Mouse (Mus musculus): ENCODE results near the gene Proz.
"Not testable (repeated sequence)": the region's sequence is repeated elsewhere in the genome, so short reads cannot be mapped to it uniquely, and the experiment has no call there.

Proz gene

DNA sequence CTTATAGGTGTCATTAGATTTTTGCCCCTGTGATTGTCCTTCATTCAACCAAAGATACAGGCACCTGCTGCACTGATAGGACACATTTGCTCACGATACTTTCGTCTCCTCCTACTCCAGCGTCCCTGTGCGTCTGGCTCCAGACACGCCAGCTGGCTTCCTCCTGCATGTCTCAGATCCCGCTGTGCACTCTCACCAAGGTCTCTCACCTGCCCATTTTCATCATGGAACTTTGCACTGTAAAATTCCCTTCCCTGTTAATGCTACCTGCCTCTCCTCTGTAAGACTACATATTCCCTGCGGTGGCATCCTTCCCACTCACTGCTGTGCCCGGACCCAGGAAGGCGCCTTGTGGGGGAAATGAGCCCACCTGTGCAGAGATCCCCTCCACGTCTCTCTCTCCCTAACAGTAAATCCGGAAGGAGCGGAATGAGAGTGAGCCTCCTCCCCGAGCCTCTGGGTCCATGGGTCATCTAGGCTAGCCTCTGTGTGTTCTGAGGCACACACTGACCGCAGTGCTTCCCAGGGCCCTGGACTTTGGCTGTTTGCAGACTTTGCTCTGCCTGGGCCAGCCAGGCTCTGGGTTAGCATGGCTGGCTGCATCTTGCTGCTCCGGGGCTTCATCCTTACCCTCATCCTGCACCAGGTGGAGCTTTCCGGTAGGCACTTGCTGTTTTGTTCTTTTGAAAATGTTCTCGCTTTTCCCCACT, at the start of gene Proz:
Gene Proz (plus strand): TSS at position 474 of the 710 bp plus-strand sequence.
- DNase-seq, result no peak

DNA sequence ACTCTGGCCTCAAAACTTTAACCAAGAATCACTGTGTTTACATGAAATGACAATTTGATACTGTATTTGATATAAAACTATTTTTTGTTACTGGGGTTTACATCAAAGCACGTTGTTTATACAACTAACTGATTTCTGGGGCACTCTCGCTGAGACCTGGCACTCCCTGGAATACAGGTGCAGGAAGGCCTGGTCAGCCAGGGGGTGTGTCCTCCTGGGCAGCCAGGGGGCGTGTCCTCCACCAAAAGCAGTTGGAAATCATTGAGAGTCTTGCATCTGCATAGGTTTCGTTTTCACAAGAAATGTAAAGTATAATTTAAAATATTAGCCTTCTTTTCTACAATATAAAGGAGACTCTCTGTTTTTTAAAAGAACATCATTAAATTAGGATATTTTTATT, 41.2 kb upstream of the Proz start:
- no peak for DNase-seq

DNA sequence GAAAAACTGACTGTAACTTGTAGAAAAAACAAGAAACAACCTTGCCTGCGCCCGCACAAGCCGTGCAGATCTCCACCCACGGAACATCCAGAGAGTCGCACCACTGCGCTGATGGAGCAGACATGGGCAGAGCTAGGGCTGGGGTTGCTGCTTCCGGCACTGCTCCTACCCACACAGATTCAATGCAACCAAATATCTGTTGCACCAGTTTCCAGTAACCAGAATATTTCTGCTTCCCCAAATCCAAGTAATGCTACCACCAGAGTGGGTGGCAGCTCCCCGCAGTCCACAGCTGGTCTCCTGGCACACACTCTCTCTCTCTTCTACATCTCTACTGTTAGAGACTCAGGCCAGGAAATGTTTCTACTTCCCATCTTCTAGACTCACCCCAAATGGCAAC, 38.9 kb upstream of the Proz start:
- no peak for DNase-seq

DNA sequence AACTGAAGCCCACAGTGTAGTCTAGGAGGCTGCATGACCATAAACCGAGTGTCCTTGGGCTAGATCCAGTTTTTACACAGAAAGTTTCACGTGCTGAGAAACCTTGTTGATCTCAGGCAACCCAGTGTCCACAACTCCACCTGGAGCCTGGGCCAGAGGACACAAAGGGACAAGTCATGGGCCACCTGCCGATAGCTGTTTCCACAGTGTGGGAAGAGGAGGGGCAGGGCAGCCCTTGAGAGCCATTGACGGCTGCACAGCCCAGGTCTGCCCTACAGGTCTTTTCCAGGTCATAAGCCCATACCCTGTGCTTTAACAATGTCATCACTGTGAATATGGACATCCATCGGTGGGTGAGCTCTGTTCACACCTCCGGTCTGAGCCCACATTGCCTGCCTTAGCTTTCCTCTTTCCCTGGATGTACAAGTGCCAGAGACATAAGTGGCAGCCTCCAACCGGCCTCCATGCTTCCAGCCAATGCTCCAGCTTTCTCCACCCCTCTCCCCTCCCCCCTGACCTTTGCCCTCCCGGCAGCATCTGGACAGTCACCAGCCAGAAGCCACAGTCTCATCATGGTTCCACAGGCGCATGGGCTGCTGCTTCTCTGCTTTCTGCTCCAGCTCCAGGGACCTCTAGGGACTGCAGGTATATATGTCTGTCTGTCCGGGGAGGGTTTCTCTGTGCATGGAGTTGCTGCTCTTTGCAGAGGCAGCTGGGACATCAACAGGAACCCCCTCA, 35.1 kb upstream of the Proz start, which contains the start of gene F7:
Gene F7 (plus strand): TSS at position 548 of the 738 bp plus-strand sequence.
- no peak for DNase-seq

DNA sequence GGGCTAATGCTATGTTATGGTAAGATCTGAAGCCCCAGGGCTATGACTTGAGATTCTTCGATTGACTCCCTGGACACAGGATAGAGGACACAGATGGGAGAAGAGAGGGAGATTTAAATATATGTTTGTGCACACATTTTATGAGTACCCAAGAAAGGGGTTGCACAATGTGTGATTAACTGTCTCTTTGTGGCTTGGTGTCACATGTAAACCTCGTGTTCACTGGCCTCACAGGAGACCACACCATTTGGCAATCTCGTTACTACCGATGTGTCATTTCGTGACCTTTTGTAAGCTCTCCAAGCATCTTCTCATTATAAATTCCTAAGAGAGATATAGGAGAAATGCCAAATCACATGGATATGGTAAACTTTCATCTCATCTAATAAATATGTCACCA, 33.1 kb upstream of the Proz start:
- DNase-seq, result no peak

DNA sequence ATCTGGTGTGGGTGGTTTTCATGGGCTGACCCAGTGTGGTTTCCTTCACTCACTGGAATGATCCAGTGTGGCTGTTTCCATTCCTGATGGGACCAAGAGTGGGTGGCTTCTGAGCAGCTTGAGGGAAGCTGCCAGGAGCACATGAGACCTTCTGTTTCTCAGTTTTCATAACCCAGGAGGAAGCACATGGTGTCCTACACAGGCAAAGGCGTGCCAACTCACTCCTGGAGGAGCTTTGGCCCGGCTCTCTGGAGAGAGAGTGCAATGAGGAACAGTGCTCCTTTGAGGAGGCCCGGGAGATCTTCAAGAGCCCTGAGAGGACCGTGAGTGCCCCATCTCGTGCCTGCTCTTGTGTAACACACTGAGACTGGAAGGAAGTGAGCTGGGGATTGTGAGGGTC, 32.2 kb upstream of the Proz start:
- DNase-seq, result no peak

DNA sequence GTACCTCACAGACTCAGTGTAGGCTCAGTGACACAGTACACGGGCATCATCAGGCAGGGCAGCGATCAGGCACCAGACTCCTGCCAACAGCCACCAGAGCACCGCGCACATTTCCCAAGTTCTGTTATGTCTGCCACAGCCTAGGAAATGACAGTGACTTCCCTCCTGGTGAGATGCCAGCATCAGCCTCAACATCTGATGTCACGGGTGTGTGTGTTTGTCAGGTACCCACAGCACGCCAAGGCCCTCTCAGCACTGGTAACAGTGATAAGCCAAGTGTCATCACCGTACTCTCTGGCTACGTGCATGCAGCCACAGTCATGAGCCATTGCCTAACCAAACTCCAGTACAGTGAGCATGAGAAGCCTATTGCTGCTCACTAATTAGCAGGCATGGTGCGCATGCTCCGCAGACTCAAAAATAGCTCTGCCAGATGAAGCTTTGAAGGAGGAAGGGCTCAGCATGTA, 24.3 kb upstream of the Proz start:
- DNase-seq, result no peak

DNA sequence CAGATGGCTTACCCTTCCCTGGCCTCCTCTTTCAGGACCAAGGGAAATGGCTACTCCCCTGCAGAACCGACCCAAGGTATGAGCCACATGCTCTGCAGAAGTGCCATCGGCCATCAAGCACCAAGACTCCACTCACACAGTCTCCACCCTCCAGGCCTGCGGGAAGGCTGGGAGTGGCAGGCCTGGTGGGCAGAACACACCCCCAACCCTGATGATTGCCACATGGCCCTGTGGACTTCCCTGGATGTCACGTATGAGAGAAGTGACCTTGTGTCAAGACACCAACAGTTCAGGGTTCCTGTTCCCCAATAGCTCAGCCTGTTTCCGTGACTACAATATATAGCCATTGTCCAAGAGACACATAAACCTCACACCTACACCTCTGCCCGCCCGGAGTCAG, 23.7 kb upstream of the Proz start, which contains the start of gene F10:
Gene F10 (plus strand): TSS at position 294 of the 400 bp plus-strand sequence.
- DNase-seq, result no peak

DNA sequence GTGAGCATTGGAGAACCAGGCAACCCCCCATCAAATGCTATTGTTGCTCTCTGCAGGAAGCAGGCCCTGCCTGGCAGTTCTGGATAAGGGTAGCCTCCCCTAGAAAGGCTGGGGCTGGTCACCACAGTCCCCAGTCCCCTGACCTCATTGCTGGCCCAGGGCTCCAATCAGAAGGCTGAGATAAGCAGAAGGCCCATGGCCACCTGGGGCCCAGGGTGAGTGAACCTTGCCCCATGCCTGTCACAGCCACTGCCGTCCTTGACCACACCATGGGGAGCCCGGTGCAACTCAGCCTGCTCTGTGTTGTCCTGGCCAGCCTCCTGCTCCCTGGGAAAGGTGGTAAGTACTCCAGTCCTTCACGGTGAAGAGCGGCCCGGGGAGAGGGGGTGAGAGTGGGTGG, 23.1 kb upstream of the Proz start:
- DNase-seq, result no peak

DNA sequence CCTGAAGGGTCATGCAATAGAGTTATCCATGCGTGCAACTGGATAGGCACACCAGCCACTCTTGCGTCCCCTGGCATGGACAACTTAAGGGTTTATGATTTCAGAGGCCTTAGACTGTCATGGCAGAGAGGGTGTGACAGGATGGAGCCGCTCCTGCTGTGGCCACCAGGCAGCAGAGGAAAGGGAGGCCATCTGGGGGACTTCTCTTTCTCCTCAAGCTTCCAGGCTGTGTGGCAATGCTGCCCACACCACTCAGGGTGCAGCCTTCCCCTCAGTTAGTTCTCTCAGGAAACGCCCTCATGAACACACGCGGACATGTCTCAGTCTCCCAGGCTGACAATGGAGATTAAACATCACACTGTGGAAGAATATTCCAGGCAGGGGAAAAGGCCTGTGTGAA, 21.7 kb upstream of the Proz start:
- no peak for DNase-seq

DNA sequence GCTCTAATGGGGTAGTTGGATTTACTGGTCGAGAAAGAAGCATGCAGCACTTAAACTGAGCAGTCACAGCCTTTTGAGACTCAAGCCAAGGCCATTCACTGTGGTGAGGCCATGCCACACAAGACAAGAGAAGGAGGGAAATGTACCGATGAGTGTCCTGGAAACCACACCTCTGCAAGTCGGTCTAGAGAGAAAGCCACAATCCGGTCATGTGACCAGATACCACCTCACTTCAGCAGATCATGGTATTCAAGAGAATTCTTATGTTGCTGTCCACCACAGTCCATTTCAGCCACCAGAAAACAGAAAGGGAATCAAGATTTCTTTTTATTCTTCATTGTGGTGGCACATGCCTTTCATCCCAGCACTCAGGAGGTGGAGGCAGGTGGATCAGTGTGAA, 19.3 kb upstream of the Proz start:
- no peak for DNase-seq

DNA sequence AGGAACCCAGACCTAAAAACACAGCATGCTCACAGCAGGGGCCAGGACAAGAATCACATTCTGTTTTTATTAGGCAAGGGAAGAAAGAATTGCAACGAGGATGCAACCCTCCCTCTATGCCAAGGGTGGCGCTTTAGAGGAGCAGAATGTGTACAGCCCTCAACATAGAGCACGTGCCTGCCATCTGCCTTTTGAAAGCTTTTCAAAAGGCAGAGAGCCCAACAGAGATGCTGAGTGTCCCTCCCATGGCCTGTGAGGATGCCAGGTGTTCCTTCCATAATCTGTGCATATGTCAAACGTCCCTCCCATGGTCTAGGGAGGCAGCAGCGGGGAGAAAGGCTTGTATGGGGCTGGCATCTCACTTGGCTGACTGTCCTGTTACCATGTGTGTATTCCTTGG, 13.1 kb upstream of the Proz start:
- no peak for DNase-seq

DNA sequence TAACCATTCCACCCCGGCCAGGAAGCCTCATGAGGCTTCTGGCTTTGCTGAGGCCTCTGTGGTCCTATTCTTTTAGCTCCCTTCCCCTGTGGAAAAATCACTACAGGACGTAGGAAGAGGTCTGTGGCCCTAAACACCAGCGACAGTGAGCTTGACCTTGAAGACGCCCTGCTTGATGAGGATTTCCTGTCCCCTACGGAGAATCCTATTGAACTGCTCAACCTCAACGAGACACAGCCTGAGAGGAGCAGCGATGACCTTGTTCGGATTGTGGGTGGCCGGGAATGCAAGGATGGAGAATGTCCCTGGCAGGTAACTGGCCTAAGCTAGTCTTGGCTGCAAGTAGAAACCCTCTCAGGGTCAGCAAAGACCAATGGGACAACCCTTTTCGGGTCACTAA, 10.2 kb upstream of the Proz start:
- no peak for DNase-seq

DNA sequence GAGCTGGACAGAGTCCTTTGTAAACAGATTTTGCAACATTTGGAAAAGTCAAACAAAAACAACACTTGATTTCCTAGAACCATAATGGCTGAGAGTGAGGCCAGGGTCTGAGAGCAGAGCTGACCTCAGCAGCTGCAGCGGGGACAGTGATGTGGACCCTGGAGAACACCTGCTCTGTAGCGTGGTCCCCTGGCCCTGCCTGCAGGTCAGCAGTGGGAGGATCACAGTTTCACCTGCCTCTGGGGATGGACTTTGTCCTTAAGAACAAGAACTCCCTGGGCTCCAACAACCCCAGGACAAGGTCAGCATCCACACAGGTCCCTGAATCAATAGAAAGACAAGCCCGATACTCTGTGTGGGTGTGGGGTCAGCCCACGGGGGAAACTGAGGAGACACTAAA, 3.4 kb upstream of the Proz start:
- no peak for DNase-seq

DNA sequence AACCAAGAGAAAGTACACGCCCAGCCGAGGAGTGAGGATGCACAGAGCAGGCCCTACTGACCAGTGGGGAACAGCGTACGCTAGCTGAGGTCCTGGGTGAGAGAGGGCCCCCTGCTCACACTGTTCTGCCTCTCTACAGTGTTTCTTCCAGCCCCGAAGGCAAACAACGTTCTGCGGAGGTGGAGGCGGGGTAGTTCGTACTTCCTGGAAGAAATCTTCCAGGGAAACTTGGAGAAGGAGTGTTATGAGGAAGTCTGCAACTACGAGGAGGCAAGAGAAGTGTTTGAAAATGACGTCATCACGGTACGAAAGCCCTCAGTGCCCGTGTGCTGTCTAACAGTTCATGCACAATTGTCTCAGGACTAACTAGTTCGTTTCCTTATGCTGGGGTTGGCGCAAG, 2.4 kb downstream of the Proz start:
- DNase-seq, result no peak

DNA sequence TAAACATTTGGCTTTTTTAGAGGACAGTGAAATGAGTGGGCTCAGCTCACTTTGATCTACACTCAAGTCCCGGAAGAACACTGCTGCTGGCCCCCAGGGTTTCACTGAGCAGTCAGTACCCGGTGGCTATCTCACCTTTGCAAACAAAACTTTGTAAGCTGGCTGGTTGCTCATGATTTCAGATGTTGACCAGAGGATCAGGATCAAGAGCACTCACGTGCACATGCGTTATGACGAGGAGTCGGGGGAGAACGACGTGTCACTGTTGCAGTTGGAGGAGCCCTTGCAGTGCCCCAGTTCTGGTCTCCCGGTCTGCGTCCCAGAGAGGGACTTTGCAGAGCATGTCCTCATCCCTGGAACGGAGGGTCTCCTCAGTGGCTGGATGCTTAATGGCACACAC, 12.5 kb downstream of the Proz start:
- no peak for DNase-seq

DNA sequence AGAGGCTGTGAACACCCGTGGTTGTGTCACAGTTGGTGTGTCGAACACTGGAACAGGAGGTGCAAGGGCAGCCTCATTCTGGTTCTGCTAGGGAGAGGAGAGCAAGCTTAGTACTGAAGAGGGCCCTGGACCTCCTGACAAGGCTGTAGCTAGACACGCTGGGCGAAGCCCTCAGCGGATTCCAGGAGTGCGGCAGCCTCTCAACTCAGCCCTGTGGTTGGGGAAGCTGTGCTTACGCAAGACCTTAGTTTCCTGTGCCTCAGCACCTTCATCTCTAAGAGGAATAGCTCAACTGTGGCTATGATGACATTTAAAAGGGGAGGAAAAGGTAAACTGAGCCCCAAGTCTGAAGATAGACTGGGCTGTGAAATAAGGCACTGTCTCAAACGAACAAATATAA, 14.3 kb downstream of the Proz start:
- DNase-seq, result no peak

DNA sequence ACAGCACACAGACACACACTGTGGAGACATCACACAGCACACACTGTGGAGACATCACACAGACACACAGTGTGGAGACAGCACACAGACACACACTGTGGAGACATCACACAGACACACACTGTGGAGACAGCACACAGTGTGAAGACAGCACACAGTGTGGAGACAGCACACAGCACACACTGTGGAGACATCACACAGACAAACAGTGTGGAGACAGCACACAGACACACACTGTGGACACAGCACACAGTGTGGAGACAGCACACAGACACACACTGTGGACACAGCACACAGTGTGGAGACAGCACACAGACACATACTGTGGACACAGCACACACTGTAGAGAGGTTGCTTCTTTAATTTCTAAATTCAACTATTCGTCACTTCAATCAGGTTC, 14.9 kb downstream of the Proz start:
- not testable (repeated sequence) for DNase-seq

DNA sequence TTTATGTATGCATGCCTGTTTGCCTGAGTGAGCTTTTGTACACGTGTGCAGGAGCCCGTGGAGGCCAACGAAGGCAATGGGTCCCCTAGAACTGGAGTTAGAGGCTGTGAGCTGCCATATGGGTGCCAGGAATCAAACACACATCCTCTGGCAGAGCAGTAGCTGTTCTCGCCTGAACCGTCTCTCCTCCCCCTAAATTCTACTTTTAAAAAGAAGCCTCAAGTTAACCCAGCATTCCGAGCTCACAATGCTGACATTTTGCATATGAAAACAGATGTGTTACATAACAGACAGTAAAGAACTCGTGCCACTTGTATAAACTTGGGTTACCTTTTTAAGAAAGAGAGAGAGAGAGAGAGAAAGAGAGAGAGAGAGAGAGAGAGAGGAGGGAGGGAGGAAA, 16.8 kb downstream of the Proz start:
- no peak for DNase-seq

DNA sequence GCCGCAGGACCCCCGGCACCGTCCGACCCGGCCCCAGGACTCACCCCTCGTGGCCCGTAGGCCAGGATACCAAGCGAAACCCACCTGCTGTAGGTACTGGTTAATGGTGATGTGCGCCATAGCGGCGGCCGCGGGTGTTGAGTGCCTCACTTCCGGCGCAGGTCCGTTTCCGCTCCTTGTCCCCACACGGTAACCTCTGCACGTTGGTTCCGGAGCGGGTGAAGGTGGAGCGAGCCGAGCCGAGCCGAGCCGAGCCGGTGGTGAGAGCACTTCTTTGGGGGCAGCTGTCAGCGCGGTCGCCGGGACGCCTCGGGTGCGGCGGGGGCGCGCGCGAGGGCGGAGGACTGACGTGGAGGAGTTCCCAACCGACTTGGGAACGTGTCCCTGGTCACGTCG, 44.0 kb downstream of the Proz start:
- DNase-seq, result peak; percentile 80 to 88

DNA sequence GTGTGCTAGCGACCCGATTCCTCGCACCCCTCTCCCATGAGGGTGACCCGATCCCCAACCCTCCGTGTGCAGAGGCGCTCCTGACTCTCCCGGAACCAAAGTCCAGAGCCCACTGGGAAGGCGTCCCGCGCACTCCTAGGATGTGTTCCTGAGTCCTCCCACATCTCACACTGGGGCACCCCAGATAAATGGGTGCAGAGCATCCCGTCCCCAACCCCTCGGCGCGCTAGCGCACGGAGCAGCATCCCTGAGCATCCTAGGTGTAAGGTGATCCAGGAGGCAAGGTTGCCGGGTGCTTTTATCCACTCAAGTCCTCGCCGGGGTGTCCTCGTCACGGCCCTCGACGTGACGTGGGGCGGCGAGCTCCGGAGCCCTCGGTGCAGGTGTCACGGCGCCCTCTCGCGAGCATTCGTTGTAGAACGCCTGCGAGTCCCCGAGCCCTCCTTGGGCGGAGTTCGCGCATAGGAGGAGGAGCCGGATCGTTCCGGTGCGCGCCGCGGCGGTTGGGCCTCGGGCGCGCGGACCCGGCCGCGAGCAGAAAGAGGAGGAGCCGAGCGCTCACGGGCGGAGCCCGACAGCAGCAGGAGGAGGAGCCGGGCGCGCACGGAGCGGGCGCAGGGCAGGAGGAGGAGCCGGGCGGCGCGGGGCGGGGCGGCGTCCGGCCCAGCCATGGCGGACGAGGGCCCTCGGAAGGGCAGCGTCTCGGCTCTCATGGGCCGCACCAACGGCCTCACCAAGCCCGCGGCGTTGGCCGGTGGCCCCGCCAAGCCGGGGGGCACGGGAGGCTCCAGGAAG, 44.6 kb downstream of the Proz start, which contains the start of the genes Pcid2 and Cul4a:
Gene Pcid2 (minus strand): TSS at position 373 of the 795 bp plus-strand sequence.
Gene Cul4a (plus strand): TSS at position 535 of the 795 bp plus-strand sequence.
- DNase-seq, result peak; percentile 94

DNA sequence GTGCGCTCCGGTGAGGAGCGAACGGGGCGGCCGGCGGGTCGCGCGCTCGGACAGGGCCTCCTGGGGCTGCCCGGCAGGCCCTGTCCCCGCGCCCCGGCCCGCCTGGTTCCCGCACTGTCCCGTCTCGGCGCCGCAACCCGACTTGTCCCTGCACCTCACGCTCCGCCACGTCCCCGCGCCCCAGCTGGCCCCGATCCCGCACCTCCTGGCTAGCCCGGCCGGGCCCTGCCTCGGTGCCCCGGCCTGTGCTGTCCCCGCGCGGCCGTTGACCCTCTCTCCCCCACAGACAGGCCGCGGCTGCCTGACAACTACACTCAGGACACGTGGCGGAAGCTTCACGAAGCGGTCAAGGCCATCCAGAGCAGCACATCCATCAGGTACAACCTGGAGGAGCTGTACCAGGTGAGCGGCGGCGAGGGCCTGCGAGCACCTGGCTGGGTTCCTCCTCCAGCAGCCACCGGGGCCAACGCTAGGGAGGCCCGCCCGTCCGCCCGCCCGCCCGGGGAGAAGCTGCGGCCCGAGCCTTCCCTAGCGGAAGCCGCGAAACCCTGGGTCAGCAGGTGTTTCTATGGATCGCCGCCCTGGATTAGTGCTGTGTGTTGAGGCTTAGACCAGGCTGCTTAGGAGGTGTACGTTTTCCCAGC, 45.3 kb downstream of the Proz start:
- no peak for DNase-seq
